Mouse (Mus musculus) kidney, embryonic 15.5 days (tissue): ENCODE measurements around the gene Nrros. TPM values are rescaled to one million over a fixed set of nuclear protein-coding genes. Genes with fewer than 3 reads are reported as not detected.

Source experiments
- ATAC-seq: fragments of 200-750 bp; cut with Nextera tagmentation; replicated peaks from 2 replicates; pipeline ENCODE4 v1.8.0; 2017; ENCODE audit warnings: moderate TSS enrichment; ENCODE audit not compliant: low FRiP score
- H3K27ac ChIP-seq: fragments of 300-500 bp; sonication (generic); 2 replicates; pipeline ENCODE4 v1.5.1; 2015; ENCODE audit warnings: mild to moderate bottlenecking, inconsistent platforms
- H3K27me3 ChIP-seq: fragments of 300-500 bp; sonication (generic); 2 replicates; pipeline ENCODE4 v1.6.1; 2015; ENCODE audit warnings: inconsistent platforms
- H3K36me3 ChIP-seq: fragments of 300-500 bp; sonication (generic); 2 replicates; pipeline ENCODE4 v1.6.1; 2015; ENCODE audit warnings: inconsistent platforms
- H3K4me1 ChIP-seq: fragments of 300-500 bp; sonication (generic); 2 replicates; pipeline ENCODE4 v1.6.1; 2015; ENCODE audit warnings: inconsistent platforms
- H3K4me2 ChIP-seq: fragments of 300-500 bp; sonication (generic); 2 replicates; pipeline ENCODE4 v1.6.1; 2015; ENCODE audit warnings: moderate library complexity, mild to moderate bottlenecking, inconsistent platforms
- H3K4me3 ChIP-seq: fragments of 300-500 bp; sonication (generic); replicated peaks from 2 replicates; pipeline ENCODE4 v1.5.1; 2015; ENCODE audit warnings: mild to moderate bottlenecking, inconsistent platforms
- H3K9ac ChIP-seq: fragments of 300-500 bp; sonication (generic); 2 replicates; pipeline ENCODE4 v1.6.1; 2015; ENCODE audit warnings: mild to moderate bottlenecking, inconsistent platforms
- H3K9me3 ChIP-seq: fragments of 300-500 bp; sonication (generic); replicated peaks from 2 replicates; pipeline ENCODE4 v1.6.1; 2016; ENCODE audit warnings: inconsistent platforms
- WGBS: fragments of 180-500 bp; shearing (Covaris S2); methylation state at CpG from one replicate; pipeline ENCODE4 v1.1.7; 2015; ENCODE audit warnings: mixed read lengths; 5-methylcytosine and 5-hydroxymethylcytosine counted together
- polyA plus RNA-seq: library from polyadenylated mRNA; unstranded; fragments of >200 nt; fragmentation: Nextera tagmentation; extraction: Ambion mirVana; gene quantifications from 2 replicates; pipeline ENCODE4 v1.2.1, GENCODE M21; 2015

Nrros gene
- polyA plus RNA-seq, 1 experiment from 2014 or later: 17.7 TPM

DNA sequence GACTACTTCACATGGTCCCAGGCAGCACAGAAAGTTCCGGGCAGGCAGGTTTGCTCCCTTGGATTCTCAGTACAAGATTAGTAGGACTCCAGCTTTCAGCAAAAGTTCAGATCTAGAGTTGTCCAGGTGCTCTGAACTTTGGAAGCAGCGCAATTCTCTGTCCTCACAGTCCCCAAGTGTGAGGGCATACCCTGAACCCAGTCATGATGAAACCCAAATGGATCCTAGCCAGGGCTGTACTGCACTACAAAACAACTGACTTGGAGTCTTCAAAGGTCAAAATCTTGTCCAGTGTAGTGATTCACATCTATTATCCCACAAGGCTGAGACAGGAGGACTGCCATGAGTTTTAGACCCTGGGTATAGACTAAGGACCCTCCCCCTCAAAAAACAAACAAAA, 8.0 kb downstream of the Nrros start:
- H3K9ac ChIP-seq: no peak overlapping the region
- no peaks in the 10 kb centered on the region for H3K27me3 ChIP-seq
- WGBS: 87% methylated on average over 2 of the region's 2 CpGs
- no peak overlapping the region for H3K4me2 ChIP-seq
- H3K9me3 ChIP-seq: no peaks in the 10 kb centered on the region
- no peak for ATAC-seq
- H3K27ac ChIP-seq: no peak overlapping the region
- H3K4me1 ChIP-seq: peaks cover 11% of the 10 kb centered on the region; the same call in 1 of the 2 replicates
- H3K4me3 ChIP-seq: no peak overlapping the region
- H3K36me3 ChIP-seq: no peaks in the 10 kb centered on the region

DNA sequence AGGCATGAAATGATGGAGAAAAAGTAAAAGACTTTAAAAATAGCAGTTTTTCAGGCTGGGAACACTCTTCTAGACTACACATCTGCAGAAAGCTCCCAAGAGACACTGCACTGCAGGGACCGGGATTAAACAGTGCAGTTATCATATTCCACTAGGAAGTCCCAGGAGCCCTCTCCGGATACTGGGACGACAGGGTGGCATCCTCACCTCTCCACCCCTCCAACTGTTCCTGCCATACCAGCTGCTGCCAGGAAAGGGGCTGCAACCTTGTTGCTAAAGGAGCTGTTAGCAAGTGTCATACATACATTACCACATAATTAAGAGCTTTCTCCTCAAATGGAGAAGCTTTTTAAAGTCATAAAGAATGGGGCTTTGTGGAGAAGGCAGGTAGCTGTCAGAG, 8.7 kb downstream of the Nrros start:
- no peak for ATAC-seq
- H3K4me3 ChIP-seq: no peak overlapping the region
- peaks cover 11% of the 10 kb centered on the region; the same call in 1 of the 2 replicates for H3K4me1 ChIP-seq
- no peaks in the 10 kb centered on the region for H3K27me3 ChIP-seq
- 48% methylated on average over 3 of the region's 3 CpGs for WGBS
- no peaks in the 10 kb centered on the region for H3K36me3 ChIP-seq
- H3K4me2 ChIP-seq: no peak overlapping the region
- no peak overlapping the region for H3K27ac ChIP-seq
- H3K9ac ChIP-seq: no peak overlapping the region
- H3K9me3 ChIP-seq: no peaks in the 10 kb centered on the region

DNA sequence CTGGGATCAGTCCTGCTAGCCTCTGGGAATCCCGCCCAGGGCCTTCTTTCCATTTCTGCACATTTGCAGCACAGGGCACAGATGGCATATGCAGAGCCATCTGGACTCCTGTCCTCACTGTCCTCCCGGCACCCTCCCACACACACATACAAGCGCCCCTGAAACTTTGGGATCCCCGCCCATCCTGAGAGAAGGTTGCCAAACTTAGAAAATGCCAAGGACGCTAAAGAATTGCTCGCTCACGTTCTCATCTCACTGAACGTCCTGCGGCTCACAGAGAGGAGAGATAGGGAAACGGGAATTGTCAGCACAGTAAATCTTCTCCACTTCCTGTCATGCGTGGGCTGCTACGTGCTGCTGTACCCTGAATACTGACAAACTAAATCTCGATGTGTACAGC, 11.0 kb downstream of the Nrros start:
- no peak for ATAC-seq
- Histone ChIP-seq H3K9ac (no peak overlapping the region), H3K9me3 (no peaks in the 10 kb centered on the region), H3K27ac (no peak overlapping the region; the same call in 1 of the 2 replicates), H3K27me3 (no peaks in the 10 kb centered on the region), H3K36me3 (no peaks in the 10 kb centered on the region), H3K4me1 (peaks cover 11% of the 10 kb centered on the region; the same call in 1 of the 2 replicates), H3K4me2 (peak overlapping the region; percentile 22; the same call in 1 of the 2 replicates), H3K4me3 (no peak overlapping the region)
- 27% methylated on average over 13 of the region's 13 CpGs for WGBS

DNA sequence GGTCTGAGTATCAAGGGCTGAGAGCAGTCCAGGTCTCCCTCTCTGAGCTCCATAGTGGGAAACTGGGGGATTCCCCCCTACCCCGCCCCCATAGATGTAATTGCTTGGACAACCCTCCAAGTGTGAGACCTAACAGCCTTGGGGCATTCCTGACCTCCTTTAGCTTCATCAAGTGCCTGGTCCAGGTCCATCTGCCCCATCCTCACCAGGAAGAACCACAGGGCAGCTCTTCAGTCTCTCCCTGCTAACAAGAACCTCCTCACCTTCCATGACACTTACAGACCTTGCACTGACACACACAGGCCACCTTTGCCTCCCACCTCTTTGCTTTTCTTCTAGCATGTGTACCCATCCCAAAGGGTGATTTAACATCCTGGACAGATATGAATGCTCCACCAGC, 11.4 kb downstream of the Nrros start:
- H3K4me3 ChIP-seq: no peak overlapping the region
- no peak overlapping the region; the same call in 1 of the 2 replicates for H3K27ac ChIP-seq
- H3K9me3 ChIP-seq: no peaks in the 10 kb centered on the region
- no peak overlapping the region for H3K4me2 ChIP-seq
- WGBS: 89% methylated on average over 1 of the region's 1 CpGs
- peaks cover 11% of the 10 kb centered on the region; the same call in 1 of the 2 replicates for H3K4me1 ChIP-seq
- no peak for ATAC-seq
- H3K36me3 ChIP-seq: no peaks in the 10 kb centered on the region
- no peaks in the 10 kb centered on the region for H3K27me3 ChIP-seq
- H3K9ac ChIP-seq: no peak overlapping the region

DNA sequence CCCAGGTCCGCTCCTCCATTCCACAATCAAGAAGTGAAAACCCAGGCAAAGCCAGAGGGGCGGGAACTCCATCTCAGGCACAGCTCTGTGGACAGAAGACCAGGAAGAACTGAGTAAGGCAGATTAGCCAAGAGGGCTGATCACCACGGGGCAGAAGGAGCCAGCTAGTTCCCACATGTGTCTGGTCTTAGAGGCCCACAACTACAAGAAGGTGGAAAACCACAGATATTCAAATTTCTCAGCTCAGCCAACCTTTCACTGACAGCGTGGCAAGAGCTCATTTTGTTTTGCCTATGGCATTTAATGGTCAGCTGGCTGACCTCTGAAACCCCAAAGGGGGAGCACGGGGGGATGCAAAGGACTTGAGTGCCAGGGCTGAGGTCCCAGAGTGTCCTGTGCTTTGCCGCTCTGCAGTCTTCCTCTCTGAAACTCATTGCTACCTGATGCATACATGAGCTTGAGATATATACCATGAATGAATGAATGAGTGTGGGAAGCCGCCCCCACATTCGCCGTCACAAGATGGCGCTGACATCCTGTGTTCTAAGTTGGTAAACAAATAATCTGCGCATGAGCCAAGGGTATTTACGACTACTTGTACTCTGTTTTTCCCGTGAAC, 17.7 kb downstream of the Nrros start:
- H3K9ac ChIP-seq: no peak overlapping the region
- H3K4me3 ChIP-seq: no peak overlapping the region
- H3K4me2 ChIP-seq: peak overlapping the region; percentile 37
- no peaks in the 10 kb centered on the region for H3K4me1 ChIP-seq
- peaks cover 27% of the 10 kb centered on the region for H3K36me3 ChIP-seq
- no peaks in the 10 kb centered on the region for H3K27me3 ChIP-seq
- H3K9me3 ChIP-seq: peaks cover 6% of the 10 kb centered on the region; the same call in 1 of the 2 replicates
- ATAC-seq: no peak
- 55% methylated on average over 12 of the region's 13 CpGs for WGBS
- H3K27ac ChIP-seq: no peak overlapping the region

DNA sequence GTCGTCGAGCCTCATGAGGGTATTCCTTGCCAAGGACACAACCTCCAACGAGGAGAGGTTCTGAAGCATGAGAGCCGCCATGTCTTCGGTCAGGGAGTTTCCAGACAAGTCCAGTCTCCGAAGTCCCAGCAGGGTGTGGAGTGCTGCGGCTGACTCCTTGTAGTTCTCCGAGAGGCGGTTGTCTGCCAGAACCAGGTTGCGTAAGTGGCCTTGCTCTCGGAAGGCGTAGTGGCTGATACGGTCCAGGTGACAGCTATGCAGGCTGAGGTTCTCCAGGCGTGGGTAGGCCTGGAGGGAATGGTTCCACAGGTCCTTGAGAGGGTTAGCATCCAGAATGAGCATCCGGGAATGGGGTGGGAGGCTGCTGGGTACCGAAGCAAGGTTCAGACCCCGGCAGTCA, 20.8 kb downstream of the Nrros start:
- WGBS: 93% methylated on average over 17 of the region's 17 CpGs
- H3K27ac ChIP-seq: no peak overlapping the region
- peaks cover 28% of the 10 kb centered on the region for H3K36me3 ChIP-seq
- peaks cover 6% of the 10 kb centered on the region; the same call in 1 of the 2 replicates for H3K9me3 ChIP-seq
- no peak overlapping the region for H3K4me3 ChIP-seq
- H3K27me3 ChIP-seq: no peaks in the 10 kb centered on the region
- no peak overlapping the region for H3K4me2 ChIP-seq
- no peaks in the 10 kb centered on the region for H3K4me1 ChIP-seq
- no peak for ATAC-seq
- H3K9ac ChIP-seq: no peak overlapping the region

DNA sequence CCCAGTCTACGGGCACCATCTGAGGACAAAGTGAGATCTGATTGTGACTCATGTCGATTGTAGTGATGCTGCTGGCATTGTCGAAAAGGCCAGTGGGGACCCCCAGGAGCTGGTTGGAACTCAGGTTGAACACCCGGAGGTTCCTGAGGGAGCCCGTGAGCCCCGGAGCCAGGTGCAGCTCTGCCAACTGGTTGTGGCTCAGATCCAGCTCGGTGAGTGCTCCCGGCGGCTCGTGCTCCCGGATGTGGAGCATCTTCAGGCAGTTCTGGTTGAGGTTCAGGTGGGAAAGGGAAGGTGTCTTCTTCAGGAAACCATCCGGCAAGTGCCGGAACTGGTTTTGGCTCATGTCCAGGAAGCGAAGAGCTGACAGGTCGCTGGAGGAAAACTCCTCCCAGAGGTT, 21.6 kb downstream of the Nrros start:
- WGBS: 95% methylated on average over 15 of the region's 15 CpGs
- no peak overlapping the region for H3K4me2 ChIP-seq
- peaks cover 28% of the 10 kb centered on the region for H3K36me3 ChIP-seq
- H3K27me3 ChIP-seq: no peaks in the 10 kb centered on the region
- H3K9me3 ChIP-seq: peaks cover 6% of the 10 kb centered on the region; the same call in 1 of the 2 replicates
- no peak for ATAC-seq
- no peaks in the 10 kb centered on the region for H3K4me1 ChIP-seq
- no peak overlapping the region for H3K9ac ChIP-seq
- H3K27ac ChIP-seq: no peak overlapping the region
- H3K4me3 ChIP-seq: no peak overlapping the region

DNA sequence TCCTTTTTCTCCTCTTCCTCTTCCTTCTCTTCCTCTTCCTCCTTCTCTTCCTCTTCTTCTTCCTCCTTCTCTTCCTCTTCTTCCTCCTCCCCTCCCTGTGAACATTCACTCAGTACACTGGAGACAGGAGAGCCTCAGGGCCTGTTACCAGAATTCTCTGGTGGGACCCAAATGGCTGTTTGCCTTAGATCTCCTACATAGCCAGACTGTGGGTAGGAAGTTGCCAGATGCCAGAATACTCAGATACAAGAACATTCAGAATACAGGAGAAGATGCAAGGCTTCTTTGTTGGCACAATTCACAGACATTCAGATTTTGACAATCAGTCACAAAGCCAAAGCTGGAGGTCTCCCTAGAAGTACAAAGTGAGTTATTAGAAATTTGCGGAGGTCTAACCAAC, 26.4 kb downstream of the Nrros start:
- Histone ChIP-seq H3K4me3 (no peak overlapping the region), H3K4me1 (no peaks in the 10 kb centered on the region), H3K4me2 (no peak overlapping the region), H3K27ac (no peak overlapping the region), H3K27me3 (no peaks in the 10 kb centered on the region), H3K36me3 (peaks cover 13% of the 10 kb centered on the region), H3K9me3 (peaks cover 6% of the 10 kb centered on the region; the same call in 1 of the 2 replicates), H3K9ac (no peak overlapping the region)
- ATAC-seq: no peak
- 68% methylated on average over 1 of the region's 1 CpGs for WGBS

DNA sequence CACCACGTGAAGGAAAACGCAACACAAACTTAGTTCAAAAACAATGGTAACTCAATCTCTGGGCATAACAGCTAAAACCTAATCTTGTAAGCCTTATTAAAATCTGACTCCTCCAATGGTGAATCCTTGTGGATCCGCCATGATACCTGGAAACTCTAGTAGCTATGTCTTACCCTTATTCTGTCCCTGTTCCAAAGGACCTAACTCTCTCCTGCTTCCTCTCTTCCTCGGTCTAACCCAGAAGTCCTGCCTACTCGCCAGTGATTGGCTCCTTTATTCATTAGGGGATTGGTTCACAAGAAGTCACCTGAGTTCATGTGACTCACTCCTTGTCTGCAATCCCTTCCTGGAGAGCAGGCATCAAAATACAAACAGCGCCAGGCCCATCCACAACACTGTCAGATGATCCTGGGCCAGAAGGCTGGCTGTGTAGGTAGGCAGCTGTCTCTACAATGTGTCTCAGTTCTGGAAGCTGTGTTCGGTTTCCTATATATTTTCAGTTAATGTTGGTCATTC, 29.5 kb downstream of the Nrros start:
- Histone ChIP-seq H3K4me2 (no peak overlapping the region), H3K9ac (no peak overlapping the region), H3K9me3 (no peaks in the 10 kb centered on the region), H3K4me3 (no peak overlapping the region), H3K36me3 (no peaks in the 10 kb centered on the region), H3K27me3 (no peaks in the 10 kb centered on the region), H3K27ac (no peak overlapping the region), H3K4me1 (no peaks in the 10 kb centered on the region)
- ATAC-seq: no peak
- 85% methylated on average over 7 of the region's 7 CpGs for WGBS

DNA sequence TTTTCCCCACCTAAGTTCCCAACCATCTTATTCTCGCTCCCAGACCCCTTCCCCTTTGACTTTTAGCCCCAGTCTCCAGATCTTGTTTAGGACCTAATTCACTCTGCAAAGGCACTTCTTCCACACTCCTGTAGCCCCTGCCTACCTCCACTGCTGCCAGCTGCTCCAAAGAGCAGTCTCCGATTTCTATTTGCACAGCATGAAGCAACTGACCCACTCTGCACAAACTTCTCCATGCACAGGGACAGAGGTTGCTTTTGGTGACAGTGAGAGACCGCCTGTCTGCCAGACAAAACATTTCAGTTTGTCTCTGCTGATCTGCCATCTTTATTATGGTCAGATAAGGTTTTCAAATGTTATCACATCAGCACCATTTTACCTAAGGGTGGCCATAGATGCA, 32.2 kb downstream of the Nrros start:
- Histone ChIP-seq H3K9ac (no peak overlapping the region), H3K4me1 (no peaks in the 10 kb centered on the region), H3K4me2 (no peak overlapping the region), H3K36me3 (no peaks in the 10 kb centered on the region), H3K27ac (no peak overlapping the region), H3K9me3 (no peaks in the 10 kb centered on the region), H3K4me3 (no peak overlapping the region), H3K27me3 (no peaks in the 10 kb centered on the region)
- no peak for ATAC-seq
- 73% methylated on average over 3 of the region's 3 CpGs for WGBS

DNA sequence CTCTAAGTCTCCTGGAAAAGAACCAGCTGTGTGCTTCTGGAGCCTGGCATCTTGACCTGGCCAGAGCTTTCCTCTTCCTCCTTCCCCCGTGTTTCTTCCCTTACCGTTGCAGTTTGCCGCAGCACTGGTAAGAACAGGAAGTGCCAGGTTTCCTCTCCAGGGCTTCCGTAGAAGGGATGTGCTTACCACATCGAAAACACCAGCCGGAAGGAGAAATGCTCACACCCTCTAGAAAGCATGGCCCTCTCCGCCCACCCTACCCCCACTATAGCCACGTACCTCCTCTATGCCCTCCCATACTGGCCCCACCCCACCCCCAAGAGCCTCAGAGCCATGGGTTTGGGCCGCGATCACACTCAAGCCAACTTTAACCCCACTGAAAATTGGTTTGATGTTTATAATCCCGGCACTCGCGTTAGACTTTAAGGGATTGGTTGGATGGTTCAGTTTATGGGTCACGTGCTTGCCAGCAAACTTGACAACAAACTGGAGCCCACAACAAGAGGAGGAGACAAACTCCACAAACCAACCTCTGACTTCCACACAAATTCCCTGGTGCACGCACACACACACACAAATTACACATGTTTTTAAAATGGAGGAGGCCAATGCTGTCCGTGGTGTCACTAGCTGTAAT, 35.1 kb downstream of the Nrros start:
- no peaks in the 10 kb centered on the region for H3K36me3 ChIP-seq
- H3K4me2 ChIP-seq: 0 out of 2 replicates have a peak overlapping the region, but pooled peaks have one; percentile 20
- no peaks in the 10 kb centered on the region for H3K9me3 ChIP-seq
- H3K27ac ChIP-seq: peak overlapping the region; percentile 52
- H3K9ac ChIP-seq: no peak overlapping the region
- H3K4me3 ChIP-seq: no peak overlapping the region
- H3K27me3 ChIP-seq: no peaks in the 10 kb centered on the region
- WGBS: 67% methylated on average over 16 of the region's 16 CpGs
- no peaks in the 10 kb centered on the region for H3K4me1 ChIP-seq
- 0 out of 2 replicates have a peak, but pooled peaks have one; percentile 25 for ATAC-seq

DNA sequence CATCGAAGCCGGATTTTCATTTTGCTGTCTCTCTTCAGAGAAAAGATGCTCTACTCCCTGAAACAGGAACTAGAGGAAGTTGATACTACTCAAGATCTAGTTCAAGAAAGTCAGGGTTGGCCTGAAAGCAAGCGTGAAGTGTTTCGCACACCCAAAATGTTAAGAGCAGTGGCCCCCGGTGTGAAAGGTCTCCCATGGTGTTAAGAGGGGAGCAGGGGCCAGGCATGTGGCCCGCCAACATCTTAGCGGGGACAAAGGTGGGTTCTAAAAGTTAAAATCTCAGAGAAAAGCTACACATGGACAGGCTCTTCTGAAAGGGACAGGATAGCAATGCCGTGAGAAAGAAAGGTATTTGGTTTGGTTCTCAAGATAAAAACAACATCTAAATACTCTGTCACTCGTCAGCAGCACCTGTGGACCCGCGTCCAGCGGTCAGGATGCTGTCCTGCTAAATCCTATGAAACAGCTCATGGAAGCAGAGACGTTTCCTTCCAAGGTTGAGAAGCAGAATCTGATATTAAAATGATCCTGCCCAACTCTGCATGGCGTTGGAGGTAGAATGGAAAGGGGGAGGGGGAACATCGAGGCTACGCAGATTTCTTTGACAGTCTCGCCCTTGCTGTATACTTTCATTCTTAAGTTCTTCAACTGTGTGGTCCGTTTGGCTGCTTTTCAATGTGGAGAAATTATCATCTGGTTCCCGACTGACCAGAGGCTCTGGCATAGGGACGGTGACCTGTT, 35.8 kb downstream of the Nrros start:
- Histone ChIP-seq H3K27me3 (no peaks in the 10 kb centered on the region), H3K36me3 (no peaks in the 10 kb centered on the region), H3K9ac (no peak overlapping the region), H3K4me1 (no peaks in the 10 kb centered on the region), H3K9me3 (no peaks in the 10 kb centered on the region), H3K4me2 (0 out of 2 replicates have a peak overlapping the region, but pooled peaks have one; percentile 20), H3K4me3 (no peak overlapping the region), H3K27ac (peak overlapping the region; percentile 52)
- WGBS: 82% methylated on average over 20 of the region's 20 CpGs
- ATAC-seq: no peak
